28 mouse cellular contexts compared by ENCODE assay signal in genomic region chr13:89657046-89657445, GRCm38 (mm10).
DNase-seq lines count a peak whose midpoint lies in the region; ATAC-seq lines count a peak whose summit lies in the region.
"Had no signal": no experiment of that assay in that cellular context is flagged by ENCODE, and none has a peak within 500 bp of the region (broad histone marks: within the 10 kb centered on the region; RNA-seq: fewer than 3 reads in every experiment).

No protein-coding gene starts in this region.

- H3K27me3 ChIP-seq in heart, embryonic 15.5 days, result no peaks in the 10 kb centered on the region
- H3K27me3 ChIP-seq in forebrain, embryonic 15.5 days, result no peaks in the 10 kb centered on the region
- H3K27me3 ChIP-seq: embryonic facial prominence, embryonic 13.5 days; kidney, embryonic 15.5 days; liver, embryonic 12.5 days; midbrain, embryonic 12.5 days; neural tube, embryonic 12.5 days had no signal

- ATAC-seq in heart, embryonic 15.5 days (replicated peaks; ENCODE audit: insufficient number of reproducible peaks, insufficient read depth, low FRiP score, low read depth), result no peak
- no peak for ATAC-seq in forebrain, embryonic 15.5 days (replicated peaks)
- ATAC-seq: forebrain, postnatal 0 days; hindbrain, embryonic 16.5 days; liver, embryonic 12.5 days; liver, postnatal 0 days had no signal

- 69% methylated on average over 11 of the region's 11 CpGs for WGBS in heart, embryonic 15.5 days
- 95% methylated on average over 11 of the region's 11 CpGs for WGBS in forebrain, embryonic 15.5 days

- no peak overlapping the region for H3K9ac ChIP-seq in heart, embryonic 15.5 days
- H3K9ac ChIP-seq in forebrain, embryonic 15.5 days (replicated peaks), result no peak overlapping the region
- H3K9ac ChIP-seq: embryonic facial prominence, embryonic 13.5 days; forebrain, postnatal 0 days; kidney, embryonic 15.5 days; liver, embryonic 12.5 days; liver, postnatal 0 days; midbrain, embryonic 12.5 days; neural tube, embryonic 12.5 days had no signal

- no peak overlapping the region for H3K27ac ChIP-seq in heart, embryonic 15.5 days
- H3K27ac ChIP-seq in forebrain, embryonic 15.5 days (replicated peaks), result no peak overlapping the region
- H3K27ac ChIP-seq: embryonic facial prominence, embryonic 13.5 days; gastrocnemius, adult 2 months; kidney, embryonic 15.5 days; liver, embryonic 12.5 days; midbrain, embryonic 12.5 days; neural tube, embryonic 12.5 days had no signal

- H3K4me1 ChIP-seq in heart, embryonic 15.5 days (replicated peaks), result peaks cover 3% of the 10 kb centered on the region; the same call in 1 of the 2 replicates
- no peaks in the 10 kb centered on the region for H3K4me1 ChIP-seq in forebrain, embryonic 15.5 days
- H3K4me1 ChIP-seq: embryonic facial prominence, embryonic 13.5 days; kidney, embryonic 15.5 days; liver, embryonic 12.5 days; midbrain, embryonic 12.5 days; neural tube, embryonic 12.5 days had no signal

- H3K9me3 ChIP-seq in heart, embryonic 15.5 days (replicated peaks), result no peaks in the 10 kb centered on the region
- H3K9me3 ChIP-seq in forebrain, embryonic 15.5 days, result no peaks in the 10 kb centered on the region
- H3K9me3 ChIP-seq: embryonic facial prominence, embryonic 13.5 days; G1E; kidney, embryonic 15.5 days; liver, embryonic 12.5 days; midbrain, embryonic 12.5 days; neural tube, embryonic 12.5 days had no signal

- peak; percentile 15 to 32 for DNase-seq in frontal cortex, postnatal 36 days (ENCODE audit: low spot score in 2 of 2)
- DNase-seq in frontal cortex, postnatal 25 days (ENCODE audit: low spot score in 2 of 2), result no peak
- no peak for DNase-seq in heart, postnatal 14 days
- peak; percentile 33 to 34 for DNase-seq in left cerebral cortex, postnatal 14 days (ENCODE audit: low spot score in 2 of 2)
- no peak for DNase-seq in left cerebral cortex, adult 8-10 months (ENCODE audit: low spot score in 2 of 2)
- peak; percentile 13 to 28 for DNase-seq in left cerebral cortex, postnatal 36 days (ENCODE audit: low spot score in 2 of 2)
- DNase-seq: adrenal gland, postnatal 10 days; cerebellum, adult 11 months; cerebellum, adult 9-11 months; forebrain, postnatal 0 days; gastrocnemius, adult 2 months; gastrocnemius, postnatal 36 days; kidney, adult 18-20 months; kidney, postnatal 25 days; liver, postnatal 0 days; lung, postnatal 36 days; spleen, adult 18-20 months; thymus, postnatal 14 days had no signal

- intact Hi-C loops in heart, postnatal 14 days (cut with DNase I), result no loop called here
- intact Hi-C loops in left cerebral cortex, postnatal 14 days (cut with DNase I), result no loop called here
- intact Hi-C loops in left cerebral cortex, postnatal 36 days (cut with DNase I), result no loop called here

- H3K36me3 ChIP-seq in heart, embryonic 15.5 days, result peaks cover 18% of the 10 kb centered on the region; the same call in 1 of the 2 replicates
- peaks cover 28% of the 10 kb centered on the region for H3K36me3 ChIP-seq in forebrain, embryonic 15.5 days
- H3K36me3 ChIP-seq: G1E; liver, embryonic 12.5 days; neural tube, embryonic 12.5 days had no signal

- peak overlapping the region; percentile 23; the same call in 1 of the 2 replicates for H3K4me2 ChIP-seq in heart, embryonic 15.5 days
- no peak overlapping the region for H3K4me2 ChIP-seq in forebrain, embryonic 15.5 days (replicated peaks)
- H3K4me2 ChIP-seq: embryonic facial prominence, embryonic 13.5 days; kidney, embryonic 15.5 days; liver, embryonic 12.5 days; midbrain, embryonic 12.5 days; neural tube, embryonic 12.5 days had no signal

- H3K4me3 ChIP-seq in heart, embryonic 15.5 days, result peak overlapping the region; percentile 8; the same call in 1 of the 2 replicates
- H3K4me3 ChIP-seq in forebrain, embryonic 15.5 days, result no peak overlapping the region
- H3K4me3 ChIP-seq: embryonic facial prominence, embryonic 13.5 days; gastrocnemius, adult 2 months; kidney, embryonic 15.5 days; liver, embryonic 12.5 days; midbrain, embryonic 12.5 days; myocyte; neural tube, embryonic 12.5 days had no signal

Comparison
In these comparisons a context has a peak if more than half of its experiments do, and no peak if none do; other contexts are left out.
1. DNase-seq: peak in frontal cortex, postnatal 36 days (2 of 2), left cerebral cortex, postnatal 14 days (2 of 2) and left cerebral cortex, postnatal 36 days (2 of 2); none in frontal cortex, postnatal 25 days (0 of 2), heart, postnatal 14 days (0 of 2) and left cerebral cortex, adult 8-10 months (0 of 2).